Mouse (Mus musculus) thymus, postnatal 10 days (tissue): ENCODE measurements at regions not wholly inside any gene's neighbourhood (a gene's known extent, or its start where the extent isn't known, plus 50 kb on each side); places are given as distances from the start of the nearest gene placed in this dataset.
A peak's percentile ranks its signal among the peaks of the same experiment; 100 is the strongest.

ENCODE experiments used
- DNase-seq, 2 experiments: peaks; one replicate each; pipeline ENCODE4 v3.0.0; 2021; ENCODE audit warnings: low spot score in 2 of 2

GRCm38 (mm10) chr9:47265946-47266490 lies 264.0 kb upstream of the Cadm1 start:
- DNase-seq = no peak

DNA sequence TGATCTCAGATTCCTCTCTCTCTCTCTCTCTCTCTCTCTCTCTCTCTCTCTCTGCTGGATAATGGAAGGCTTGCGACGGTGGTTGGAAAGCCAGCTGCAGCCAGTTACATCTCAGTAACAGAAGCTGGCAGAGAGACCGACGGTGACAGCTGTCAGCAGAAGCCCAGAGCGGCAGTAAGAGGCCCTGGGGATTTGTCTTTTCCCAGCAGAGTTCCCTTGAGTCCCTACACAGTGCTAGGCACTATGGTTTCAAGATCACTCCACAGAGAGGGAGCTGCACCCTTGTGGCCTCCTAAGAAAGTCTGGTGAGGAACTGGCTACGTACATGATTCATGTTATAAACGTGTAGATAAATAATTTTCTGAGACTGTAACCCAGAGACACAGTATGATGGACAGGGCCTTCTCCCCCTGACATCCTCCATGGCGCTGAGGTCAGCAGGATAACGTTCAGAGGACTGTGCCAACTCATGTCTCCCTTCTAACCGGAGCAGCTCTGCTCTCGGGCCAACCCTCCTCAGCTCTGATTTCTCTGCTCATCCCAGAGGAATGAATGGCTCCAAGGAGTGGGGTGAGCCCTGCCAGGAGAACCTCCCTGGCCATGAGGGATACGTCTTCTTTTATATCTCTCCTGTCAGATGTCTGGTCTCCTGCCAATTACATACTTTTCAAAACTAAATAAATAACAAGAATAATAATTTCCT lies 253.5 kb upstream of the Cadm1 start:
- DNase-seq = no peak

- DNase-seq = no peak
Observed at GRCm38 (mm10) chr9:47279410-47279809, 250.6 kb upstream of the Cadm1 start.

GRCm38 (mm10) chr9:47280146-47280545 lies 249.8 kb upstream of the Cadm1 start:
- DNase-seq = no peak

DNA sequence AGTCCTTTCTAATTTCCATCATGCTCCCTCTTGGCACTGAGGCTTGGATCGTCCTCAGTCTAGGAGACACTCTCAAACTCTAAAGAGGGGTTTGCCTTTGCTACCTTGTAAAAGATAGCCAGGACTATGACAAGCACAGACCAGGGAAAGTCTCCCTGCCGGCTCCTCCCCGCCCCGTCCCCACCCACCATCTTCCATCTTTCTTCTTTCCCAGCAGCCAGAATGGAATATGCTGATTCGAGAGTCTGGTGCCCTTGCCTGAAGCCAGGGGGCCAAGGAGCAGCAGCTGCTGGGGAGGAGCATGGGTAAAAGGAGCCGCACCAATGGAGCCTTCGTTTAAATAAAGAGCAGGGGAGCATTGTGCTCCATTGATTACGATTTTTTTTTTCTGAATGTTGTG lies 249.4 kb upstream of the Cadm1 start:
- DNase-seq = no peak

- DNase-seq = no peak
Observed at GRCm38 (mm10) chr9:47283746-47284455, 246.1 kb upstream of the Cadm1 start.

DNA sequence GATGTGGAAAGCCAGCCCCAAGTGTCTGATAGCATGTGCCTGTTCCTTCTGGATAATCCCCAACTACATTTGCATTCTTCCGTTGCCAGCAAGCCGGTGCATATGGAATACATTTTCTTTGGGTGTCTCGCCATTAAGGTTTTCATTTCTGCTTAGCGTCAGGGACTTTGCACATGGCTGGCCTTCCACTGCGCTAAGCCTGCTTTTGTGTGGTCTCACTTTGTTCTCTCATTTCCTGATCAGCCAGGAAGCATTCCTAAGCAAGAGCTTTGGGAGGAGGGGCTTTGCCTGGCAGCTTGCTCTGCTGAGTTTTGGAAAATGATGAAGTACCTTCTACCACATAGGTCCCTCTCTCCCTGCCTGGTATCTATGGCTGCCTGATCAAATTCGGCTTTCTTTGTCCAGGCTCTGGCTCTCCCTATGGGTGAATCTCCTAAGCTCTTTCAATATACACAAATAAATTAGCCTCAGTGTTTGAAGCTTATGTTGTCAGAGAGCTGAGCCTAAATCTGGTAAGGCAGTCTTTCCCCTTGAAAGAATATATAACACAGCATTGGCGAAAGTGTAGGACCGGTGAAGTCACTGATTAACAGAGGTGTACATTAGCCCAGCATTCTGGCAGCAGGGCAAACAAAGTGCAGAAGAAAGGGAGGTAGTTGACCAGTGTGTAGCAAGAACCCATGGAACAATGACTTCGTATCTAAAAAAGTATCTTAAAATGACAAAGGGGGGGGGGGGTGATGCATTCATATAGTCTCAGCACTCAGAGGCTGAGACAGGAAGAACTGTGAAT lies 242.8 kb upstream of the Cadm1 start:
- DNase-seq = no peak

GRCm38 (mm10) chr9:47288587-47289199 lies 241.3 kb upstream of the Cadm1 start:
- DNase-seq = no peak

GRCm38 (mm10) chr9:47300633-47301032 lies 229.3 kb upstream of the Cadm1 start:
- DNase-seq = no peak

DNA sequence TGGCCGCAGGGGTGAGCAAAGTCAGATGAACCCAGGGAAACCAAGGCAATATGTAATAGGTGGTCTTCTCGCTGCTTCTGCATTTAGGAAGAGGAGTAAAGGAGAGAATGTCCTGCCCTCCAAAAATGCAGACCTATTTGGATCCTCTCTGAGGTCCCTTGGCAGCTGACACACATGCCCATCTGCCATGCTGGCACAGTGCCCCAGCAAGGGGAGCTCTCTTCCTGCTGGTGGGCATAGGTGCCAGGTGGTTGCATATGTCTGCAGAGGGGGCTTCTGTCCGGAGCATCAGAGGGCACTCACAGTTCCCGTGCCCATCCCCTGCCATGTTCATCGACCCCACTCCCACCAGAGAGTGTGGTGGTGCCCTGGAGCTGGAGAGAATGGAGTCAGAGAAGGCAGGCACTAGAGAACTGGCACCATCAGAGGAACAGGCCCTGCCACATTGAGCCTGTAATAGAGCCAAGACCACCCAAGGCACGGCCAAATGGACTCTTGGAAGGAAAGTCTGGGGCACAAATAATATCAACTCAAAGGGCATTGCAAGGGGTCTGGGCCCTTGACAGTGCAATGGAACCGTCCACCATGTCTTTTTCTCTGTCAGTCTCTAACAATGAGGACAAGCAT lies 222.7 kb upstream of the Cadm1 start:
- no peak for DNase-seq

DNA sequence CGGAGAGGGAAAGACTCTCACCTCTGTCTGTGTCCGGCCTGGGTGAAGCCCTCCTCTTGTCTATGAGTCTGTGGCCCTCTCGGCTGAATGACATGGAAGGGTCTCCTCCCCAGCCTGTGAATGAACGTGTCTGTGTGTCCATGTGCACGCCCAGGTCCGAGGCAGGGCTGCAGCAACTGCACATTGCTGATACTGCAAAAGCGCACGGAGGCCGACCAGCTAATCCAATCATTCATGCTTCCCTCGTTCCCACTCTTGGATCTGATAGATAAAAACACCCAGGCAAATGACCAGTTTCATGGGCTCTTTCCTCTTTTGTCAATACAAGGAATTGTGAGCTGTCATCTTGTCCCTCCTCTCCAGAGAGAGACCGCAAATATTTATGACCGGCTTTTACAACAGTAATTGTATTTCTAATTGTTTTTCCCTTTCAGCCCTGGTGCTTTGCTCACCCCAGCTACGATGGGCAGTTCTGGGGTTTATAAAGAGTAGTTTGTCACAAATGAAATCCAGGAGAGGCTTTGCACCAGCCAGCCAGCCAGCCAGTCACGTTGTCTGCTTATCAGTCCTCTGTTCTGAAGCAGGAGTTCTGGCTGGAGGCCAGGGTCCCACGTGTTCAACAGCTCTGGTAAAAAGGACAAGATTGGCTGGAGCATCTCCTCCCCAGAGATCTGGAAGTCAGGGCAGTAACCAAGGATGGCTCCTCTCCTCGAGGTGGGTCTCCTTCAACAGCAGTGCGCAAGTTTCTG lies 222.0 kb upstream of the Cadm1 start:
- no peak for DNase-seq

GRCm38 (mm10) chr9:47313433-47313832 lies 216.5 kb upstream of the Cadm1 start:
- no peak for DNase-seq

- no peak for DNase-seq
Observed at GRCm38 (mm10) chr9:47314236-47314635, 215.7 kb upstream of the Cadm1 start.

DNA sequence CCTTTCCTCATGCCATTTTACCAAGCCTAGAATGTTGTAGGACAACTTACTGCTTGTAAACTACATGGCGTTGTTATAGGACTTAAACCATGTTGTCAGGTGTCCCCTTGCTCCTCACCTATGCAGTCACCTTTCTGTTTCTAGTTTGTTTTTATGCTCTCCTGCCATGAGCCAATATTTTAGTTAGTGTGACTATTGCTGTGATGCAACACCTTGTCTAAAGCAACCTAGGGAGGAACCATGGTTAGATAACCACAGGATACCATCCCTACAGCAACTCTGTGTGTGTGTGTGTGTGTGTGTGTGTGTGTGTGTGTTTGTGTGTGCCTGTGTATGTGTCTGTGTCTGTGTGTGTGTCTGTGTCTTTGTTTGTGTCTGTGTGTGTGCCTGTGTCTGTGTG lies 209.6 kb upstream of the Cadm1 start:
- no peak for DNase-seq

DNA sequence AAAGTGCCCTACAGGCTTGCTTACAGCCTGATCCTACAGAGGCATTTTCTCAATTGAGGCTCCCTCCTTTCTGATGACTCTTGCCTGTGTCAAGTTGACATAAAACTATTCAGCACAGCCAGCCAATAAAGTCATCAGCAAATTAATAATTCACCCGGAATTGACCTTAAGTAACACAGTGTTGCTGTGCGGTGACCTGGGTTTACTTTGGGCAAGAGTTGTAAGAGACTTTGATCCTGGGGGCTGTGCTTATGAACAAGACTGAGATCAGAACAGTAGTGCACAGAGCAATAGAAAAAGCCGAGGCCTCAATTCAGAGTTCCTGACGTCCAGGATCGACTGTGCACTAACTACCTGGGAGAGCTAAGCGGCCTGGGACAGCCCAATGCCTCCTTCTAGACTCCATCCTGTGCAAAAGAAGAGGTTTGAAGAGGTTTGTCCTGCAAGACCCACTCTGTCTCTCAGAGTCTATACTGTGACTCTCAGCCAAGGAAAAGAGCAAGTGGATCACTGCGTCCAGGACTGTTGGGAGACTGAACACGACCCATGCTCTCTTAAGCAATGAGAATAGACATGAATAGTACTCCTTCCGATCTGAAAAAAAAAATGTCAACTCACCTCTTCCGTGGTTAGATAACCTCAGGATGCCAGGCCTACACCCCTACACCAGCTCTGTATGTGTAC lies 208.7 kb upstream of the Cadm1 start:
- no peak for DNase-seq

DNA sequence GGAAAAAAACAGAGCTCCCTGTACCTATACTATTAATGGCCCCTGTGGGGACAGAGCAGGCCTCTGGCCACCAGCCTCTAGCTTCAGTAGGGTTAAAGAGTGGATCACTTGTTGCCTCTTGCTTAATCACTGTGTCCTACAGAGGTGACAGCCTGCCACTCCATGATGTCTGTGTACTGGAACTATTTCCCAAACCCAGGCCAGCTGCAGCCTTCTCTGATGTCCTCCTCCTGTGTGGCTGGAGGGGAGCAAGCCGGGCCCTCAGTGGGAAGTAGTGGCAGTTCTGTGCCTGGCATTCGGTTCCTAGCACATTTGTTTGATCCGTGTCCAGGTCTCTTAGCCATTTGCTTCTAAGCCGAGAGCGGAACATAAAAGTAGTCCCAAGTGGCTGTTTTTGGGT lies 207.7 kb upstream of the Cadm1 start:
- no peak for DNase-seq

DNA sequence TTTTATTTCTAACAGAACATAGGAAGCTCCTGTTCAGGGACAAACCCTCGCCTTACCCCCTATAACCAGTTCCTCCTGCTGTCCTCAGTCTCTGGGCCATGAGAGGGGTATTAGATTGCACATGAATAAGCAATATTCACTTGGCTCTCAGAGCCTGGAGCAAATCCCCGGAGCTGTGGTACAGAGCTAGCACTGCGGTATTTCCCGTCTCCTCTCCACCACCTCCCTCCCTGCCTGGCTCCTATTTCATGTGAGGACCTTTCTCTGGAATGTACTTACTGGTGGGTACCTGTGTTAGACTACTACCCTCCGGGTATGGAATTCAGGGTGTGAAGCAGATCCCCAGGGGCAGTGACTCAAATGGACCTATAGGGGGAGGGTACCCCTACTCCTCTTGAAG lies 206.9 kb upstream of the Cadm1 start:
- no peak for DNase-seq

DNA sequence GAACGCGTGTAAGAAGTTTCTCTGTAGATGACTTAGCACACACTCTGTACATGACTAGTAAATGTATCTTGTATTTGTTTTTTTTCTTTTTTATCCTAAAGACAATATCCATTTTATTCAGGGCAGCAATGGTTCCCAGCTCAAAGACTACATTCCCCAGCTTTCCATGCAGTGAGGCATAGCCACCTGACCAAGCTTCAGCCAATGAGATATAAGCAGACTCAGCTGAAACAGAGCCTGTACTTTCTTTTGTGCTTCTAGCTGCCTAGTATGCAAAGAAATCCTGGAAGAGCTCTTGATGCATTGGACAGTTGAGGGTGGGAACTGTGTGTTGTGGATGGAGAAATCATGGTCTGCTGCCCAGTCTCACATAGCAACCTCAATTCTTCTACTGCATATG lies 202.4 kb upstream of the Cadm1 start:
- no peak for DNase-seq

- no peak for DNase-seq
Observed at GRCm38 (mm10) chr9:47332929-47333328, 197.0 kb upstream of the Cadm1 start.

DNA sequence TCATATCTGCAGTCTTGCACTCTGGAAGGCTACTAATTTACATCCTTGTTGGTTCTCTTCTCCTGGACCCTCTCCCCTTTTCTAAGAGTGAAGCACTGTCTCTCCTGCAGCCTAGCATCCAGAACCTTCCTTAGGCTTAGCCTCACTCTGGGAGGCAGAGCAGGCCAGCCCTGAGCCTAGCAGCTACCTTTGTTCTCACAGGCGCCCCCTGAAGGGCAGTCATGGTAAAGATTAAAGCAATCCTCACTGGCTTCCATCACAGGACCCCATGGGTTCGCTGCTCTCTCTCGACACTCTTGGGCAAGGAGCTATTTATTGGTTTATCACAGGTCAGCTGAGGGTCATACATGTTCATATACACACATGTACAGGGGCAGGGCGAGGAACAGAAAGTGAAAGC lies 191.8 kb upstream of the Cadm1 start:
- peak in 1 of 2 experiments; percentile 7 for DNase-seq
